Mouse (Mus musculus) ovary, postnatal 10 days (tissue): ENCODE results near the gene H2-M10.3.
"Not testable (repeated sequence)": the region's sequence is repeated elsewhere in the genome, so short reads cannot be mapped to it uniquely, and the experiment has no call there.

ENCODE experiments used
- DNase-seq: peaks from one replicate; pipeline ENCODE4 v3.0.0; 2022; ENCODE audit warnings: low spot score

H2-M10.3 gene

GRCm38 (mm10) chr17:36368317-36368716, at the start of gene H2-M10.3:
Gene H2-M10.3, minus strand, starts transcription at chr17:36368417.
- not testable (repeated sequence) for DNase-seq

GRCm38 (mm10) chr17:36417416-36417815, 49.2 kb upstream of the H2-M10.3 start:
- no peak for DNase-seq

GRCm38 (mm10) chr17:36415407-36415806, 47.2 kb upstream of the H2-M10.3 start:
- no peak for DNase-seq

GRCm38 (mm10) chr17:36414361-36414760, 46.1 kb upstream of the H2-M10.3 start:
- no peak for DNase-seq

- DNase-seq: no peak
Observed at GRCm38 (mm10) chr17:36389907-36390306, 21.7 kb upstream of the H2-M10.3 start.

- DNase-seq: not testable (repeated sequence)
Observed at GRCm38 (mm10) chr17:36362404-36362803, 5.8 kb downstream of the H2-M10.3 start.

- DNase-seq: not testable (repeated sequence)
Observed at GRCm38 (mm10) chr17:36357512-36357911, 10.7 kb downstream of the H2-M10.3 start.

GRCm38 (mm10) chr17:36355763-36356162, 12.5 kb downstream of the H2-M10.3 start:
- DNase-seq: no peak

- DNase-seq: not testable (repeated sequence)
Observed at GRCm38 (mm10) chr17:36355343-36355742, 12.9 kb downstream of the H2-M10.3 start.

GRCm38 (mm10) chr17:36326055-36326454, 42.2 kb downstream of the H2-M10.3 start, which contains the start of gene H2-M10.1:
Gene H2-M10.1, minus strand, starts transcription at chr17:36326155.
- DNase-seq: no peak

- DNase-seq: no peak
Observed at GRCm38 (mm10) chr17:36315689-36316253, 52.4 kb downstream of the H2-M10.3 start.

GRCm38 (mm10) chr17:36315041-36315688, 53.1 kb downstream of the H2-M10.3 start:
- DNase-seq: peak; percentile 26
